Mouse (Mus musculus) G1E (cell line): ENCODE results near the gene Thsd4. TPM values are rescaled to one million over a fixed set of nuclear protein-coding genes. Genes with fewer than 3 reads are reported as not detected.

ENCODE experiments used
- ATAC-seq: 2 replicates; pipeline ENCODE4 v1.8.0; 2016; ENCODE audit warnings: mild to moderate bottlenecking; ENCODE audit not compliant: insufficient number of reproducible peaks, poor library complexity, low FRiP score, severe bottlenecking; ENCODE audit errors: extremely low read depth
- DNase-seq: peaks from one replicate; pipeline ENCODE4 v3.0.0; 2012; ENCODE audit warnings: low spot score
- H3K27me3 ChIP-seq: 2 replicates; pipeline ENCODE4 v1.6.1; 2012; ENCODE audit warnings: mild to moderate bottlenecking, low read length, inconsistent platforms; ENCODE audit not compliant: insufficient read depth
- H3K36me3 ChIP-seq: replicated peaks from 2 replicates; pipeline ENCODE3; 2012; ENCODE audit warnings: mild to moderate bottlenecking, inconsistent platforms
- H3K4me1 ChIP-seq: 2 replicates; pipeline ENCODE4 v1.6.1; 2012; ENCODE audit warnings: low read depth, low read length, inconsistent platforms, mixed read lengths; ENCODE audit not compliant: insufficient read depth
- H3K4me3 ChIP-seq: 2 replicates; pipeline ENCODE4 v1.5.1; 2012; ENCODE audit warnings: low read depth, mild to moderate bottlenecking, inconsistent platforms, low read length, moderate library complexity, mixed read lengths
- H3K9me3 ChIP-seq: replicated peaks from 2 replicates; pipeline ENCODE4 v1.6.1; 2012; ENCODE audit warnings: inconsistent platforms
- CTCF ChIP-seq: IDR thresholded peaks from 2 replicates; pipeline ENCODE4 v1.5.1; 2012; ENCODE audit warnings: low read depth, low read length, inconsistent platforms, mixed read lengths
- GATA1 ChIP-seq: IDR thresholded peaks from 2 replicates; pipeline ENCODE4 v1.6.1; 2012; ENCODE audit warnings: borderline replicate concordance, low read length, inconsistent platforms, mixed read lengths
- GATA2 ChIP-seq: IDR thresholded peaks from 2 replicates; pipeline ENCODE4 v1.6.1; 2012; ENCODE audit warnings: low read depth, low read length, inconsistent platforms, borderline replicate concordance
- POLR2AphosphoS5 ChIP-seq: IDR thresholded peaks from 2 replicates; pipeline ENCODE4 v1.6.1; 2012; ENCODE audit warnings: low read depth, low read length, inconsistent platforms; ENCODE audit not compliant: insufficient replicate concordance
- TAL1 ChIP-seq: conservative IDR thresholded peaks from 2 replicates; pipeline ENCODE4 v1.6.1; 2012; ENCODE audit warnings: low read depth, low read length, inconsistent platforms, mixed read lengths
- polyA plus RNA-seq: library from polyadenylated mRNA; stranded (reverse); fragments of >175 nt; gene quantifications from 2 replicates; pipeline ENCODE4 v1.2.3, GENCODE M21; 2012
- total RNA-seq, 2 experiments: library from RNA; stranded (forward) in 1 of 2; stranded (reverse) in 1 of 2; fragments of 200-1000 nt in 1 of 2; fragments of >200 nt in 1 of 2; fragmentation: Nextera tagmentation in 1 of 2; gene quantifications; 2 replicates each; pipeline ENCODE4 v1.2.3; 2014 to 2017

The Thsd4 gene
- total and polyA plus RNA-seq, 3 experiments: 1.8 to 2.8 (median 2.4) TPM

GRCm38 (mm10) chr9:60027234-60027633, 494.6 kb downstream of the Thsd4 start:
- DNase-seq (no peak), ATAC-seq (no peak)
- TF ChIP-seq GATA1: no peak
- no peak for TF ChIP-seq GATA2
- TF ChIP-seq TAL1: no peak
- TF ChIP-seq CTCF: no peak
- no peaks in the 10 kb centered on the region for H3K4me1 ChIP-seq
- no peak overlapping the region for H3K4me3 ChIP-seq
- H3K9me3 ChIP-seq: no peaks in the 10 kb centered on the region
- peaks cover 8% of the 10 kb centered on the region; the same call in 1 of the 2 replicates for H3K27me3 ChIP-seq
- H3K36me3 ChIP-seq: no peaks in the 10 kb centered on the region

- Histone ChIP-seq H3K36me3 (no peaks in the 10 kb centered on the region), H3K9me3 (no peaks in the 10 kb centered on the region), H3K27me3 (peaks cover 8% of the 10 kb centered on the region; the same call in 1 of the 2 replicates), H3K4me3 (no peak overlapping the region), H3K4me1 (no peaks in the 10 kb centered on the region)
- DNase-seq (no peak), ATAC-seq (no peak)
- TF ChIP-seq TAL1 (no peak), GATA2 (no peak), GATA1 (no peak), POLR2AphosphoS5 (no peak), CTCF (no peak)
Observed at GRCm38 (mm10) chr9:60026795-60027194, 495.1 kb downstream of the Thsd4 start.

- ATAC-seq: no peak
Observed at GRCm38 (mm10) chr9:60025919-60026318, 495.9 kb downstream of the Thsd4 start.

GRCm38 (mm10) chr9:60024971-60025370, 496.9 kb downstream of the Thsd4 start:
- DNase-seq (no peak), ATAC-seq (no peak)
- Histone ChIP-seq H3K4me3 (no peak overlapping the region), H3K4me1 (no peaks in the 10 kb centered on the region), H3K9me3 (no peaks in the 10 kb centered on the region), H3K36me3 (no peaks in the 10 kb centered on the region), H3K27me3 (peaks cover 8% of the 10 kb centered on the region; the same call in 1 of the 2 replicates)
- TF ChIP-seq CTCF (no peak), GATA1 (no peak), TAL1 (no peak), GATA2 (no peak), POLR2AphosphoS5 (no peak)

More at GRCm38 (mm10) chr9:60025919-60026318, 495.9 kb downstream of the Thsd4 start:
- no peaks in the 10 kb centered on the region for H3K9me3 ChIP-seq
- peaks cover 8% of the 10 kb centered on the region; the same call in 1 of the 2 replicates for H3K27me3 ChIP-seq
- no peak for DNase-seq
- no peaks in the 10 kb centered on the region for H3K4me1 ChIP-seq
- H3K36me3 ChIP-seq: no peaks in the 10 kb centered on the region
- TF ChIP-seq GATA1 (no peak), CTCF (no peak), POLR2AphosphoS5 (no peak), TAL1 (no peak), GATA2 (no peak)
- no peak overlapping the region for H3K4me3 ChIP-seq

GRCm38 (mm10) chr9:60024545-60024944, 497.3 kb downstream of the Thsd4 start:
- TF ChIP-seq GATA1 (no peak), POLR2AphosphoS5 (no peak), CTCF (no peak), GATA2 (no peak), TAL1 (no peak)
- no peaks in the 10 kb centered on the region for H3K36me3 ChIP-seq
- H3K27me3 ChIP-seq: peaks cover 8% of the 10 kb centered on the region; the same call in 1 of the 2 replicates
- no peak overlapping the region for H3K4me3 ChIP-seq
- ATAC-seq (no peak), DNase-seq (no peak)
- H3K9me3 ChIP-seq: no peaks in the 10 kb centered on the region
- H3K4me1 ChIP-seq: no peaks in the 10 kb centered on the region

GRCm38 (mm10) chr9:60022331-60022730, 499.5 kb downstream of the Thsd4 start:
- Histone ChIP-seq H3K36me3 (no peaks in the 10 kb centered on the region), H3K4me1 (no peaks in the 10 kb centered on the region), H3K9me3 (no peaks in the 10 kb centered on the region), H3K27me3 (peaks cover 6% of the 10 kb centered on the region; the same call in 1 of the 2 replicates), H3K4me3 (no peak overlapping the region)
- no peak for TF ChIP-seq GATA2
- TF ChIP-seq POLR2AphosphoS5: no peak
- no peak for TF ChIP-seq CTCF
- TF ChIP-seq TAL1: no peak
- no peak for TF ChIP-seq GATA1
- no peak for DNase-seq
- no peak for ATAC-seq

- Histone ChIP-seq H3K4me3 (no peak overlapping the region), H3K36me3 (no peaks in the 10 kb centered on the region), H3K27me3 (peaks cover 6% of the 10 kb centered on the region; the same call in 1 of the 2 replicates), H3K9me3 (no peaks in the 10 kb centered on the region), H3K4me1 (no peaks in the 10 kb centered on the region)
- DNase-seq (no peak), ATAC-seq (no peak)
- TF ChIP-seq GATA2: no peak
- TF ChIP-seq POLR2AphosphoS5: no peak
- TF ChIP-seq TAL1: no peak
- TF ChIP-seq GATA1: no peak
- no peak for TF ChIP-seq CTCF
Observed at GRCm38 (mm10) chr9:60020444-60020843, 501.4 kb downstream of the Thsd4 start.
